In the genomic region with DNA sequence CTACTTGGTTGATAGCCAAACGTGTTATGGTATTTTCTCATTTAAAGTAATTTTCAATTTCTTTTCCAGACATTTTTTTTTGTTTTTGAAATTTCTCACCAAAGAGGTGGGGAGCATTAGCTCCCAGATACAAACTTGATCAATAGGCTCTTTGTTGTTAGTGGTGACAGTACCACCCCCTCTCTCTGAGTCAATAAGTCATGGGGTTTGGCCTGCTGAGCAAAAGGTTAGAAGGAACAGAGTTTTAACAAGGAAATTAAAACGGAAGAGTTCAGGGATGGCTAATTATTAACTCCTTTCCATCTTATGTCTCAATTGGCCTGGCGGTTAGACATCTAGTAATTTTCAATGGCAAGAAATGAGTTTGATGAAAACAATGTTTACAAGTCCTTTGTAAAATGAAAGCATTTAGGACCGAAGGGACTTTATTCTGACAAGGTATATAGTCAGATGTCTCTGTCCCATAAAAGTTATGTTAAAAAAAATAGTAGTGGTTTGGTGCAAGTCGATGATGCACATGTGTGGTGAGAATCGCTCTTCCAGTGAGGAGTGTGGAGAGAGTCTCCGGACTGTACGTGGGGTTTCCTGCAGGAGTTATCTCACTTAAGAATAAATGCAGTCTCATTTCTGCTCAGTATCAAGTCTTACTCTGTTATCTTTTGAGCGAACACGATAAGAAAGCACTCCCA, we compare ENCODE assay signal across 21 mouse cellular contexts. TPM values are rescaled to one million over a fixed set of nuclear protein-coding genes. Genes with fewer than 3 reads are reported as not detected.
DNase-seq lines count a peak whose midpoint lies in the region; ATAC-seq and TF ChIP-seq lines count a peak whose summit lies in the region.
"Had no signal": no experiment of that assay in that cellular context is flagged by ENCODE, and none has a peak within 500 bp of the region (broad histone marks: within the 10 kb centered on the region; RNA-seq: fewer than 3 reads in every experiment).

No protein-coding gene starts in this region.

- ATAC-seq in intestine, postnatal 0 days: peak; percentile 68
- ATAC-seq in megakaryocyte, adult 5-6 weeks (ENCODE audit: poor library complexity, severe bottlenecking): no peak
- ATAC-seq: forebrain, embryonic 16.5 days; hindbrain, embryonic 16.5 days; inflammation-experienced regulatory T-cells, adult 6 months had no signal

- 42% methylated on average over 10 of the region's 10 CpGs for WGBS in intestine, postnatal 0 days

- H3K9ac ChIP-seq in intestine, postnatal 0 days (ENCODE audit: low read depth, low read length): no peak overlapping the region
- H3K9ac ChIP-seq: embryonic facial prominence, embryonic 12.5 days; forebrain, embryonic 12.5 days; heart, embryonic 12.5 days had no signal

- no peak overlapping the region for H3K4me2 ChIP-seq in intestine, postnatal 0 days (replicated peaks; ENCODE audit: low read depth)
- H3K4me2 ChIP-seq: embryonic facial prominence, embryonic 12.5 days; forebrain, embryonic 12.5 days; heart, embryonic 12.5 days had no signal

- peak; percentile 17 for DNase-seq in 3134 (ENCODE audit: extremely low read depth, insufficient read length, low spot score)
- peak; percentile 20 for DNase-seq in embryo, embryonic 10 days (ENCODE audit: low spot score)
- peak; percentile 47 for DNase-seq in fibroblast of lung, adult 2 months (ENCODE audit: low read depth)
- DNase-seq in gastrocnemius, postnatal 36 days: no peak
- DNase-seq in spleen, postnatal 14 days (ENCODE audit: low spot score in 2 of 2): no peak
- DNase-seq: adrenal gland, postnatal 36 days; B cell, adult 2 months; cerebellum, adult 2 months; gastrocnemius, postnatal 10 days; kidney, adult 8-10 months had no signal

- no peaks in the 10 kb centered on the region for H3K4me1 ChIP-seq in intestine, postnatal 0 days (replicated peaks; ENCODE audit: control insufficient read depth, insufficient read depth, low read length)
- H3K4me1 ChIP-seq: embryonic facial prominence, embryonic 12.5 days; forebrain, embryonic 12.5 days; heart, embryonic 12.5 days had no signal

- intact Hi-C loops in gastrocnemius, postnatal 36 days (cut with DNase I): no loop called here

- no peak overlapping the region for H3K27ac ChIP-seq in intestine, postnatal 0 days (ENCODE audit: low read depth, low read length)
- H3K27ac ChIP-seq: embryonic facial prominence, embryonic 12.5 days; forebrain, embryonic 12.5 days; hindbrain, embryonic 10.5 days had no signal

- TF ChIP-seq CTCF in intestine, postnatal 0 days (IDR thresholded peaks at IDR 0.05; ENCODE audit: low read depth): no peak

- H3K4me3 ChIP-seq in intestine, postnatal 0 days (ENCODE audit: low read depth, low read length): no peak overlapping the region
- H3K4me3 ChIP-seq: embryonic facial prominence, embryonic 12.5 days; forebrain, embryonic 12.5 days; heart, embryonic 12.5 days; hindbrain, embryonic 10.5 days had no signal

- H3K9me3 ChIP-seq in intestine, postnatal 0 days (ENCODE audit: control insufficient read depth): no peaks in the 10 kb centered on the region
- H3K9me3 ChIP-seq: embryonic facial prominence, embryonic 12.5 days; forebrain, embryonic 12.5 days; heart, embryonic 12.5 days; hindbrain, embryonic 10.5 days had no signal

- no peaks in the 10 kb centered on the region for H3K27me3 ChIP-seq in intestine, postnatal 0 days (replicated peaks; ENCODE audit: control insufficient read depth, insufficient read depth, low read length)
- H3K27me3 ChIP-seq: embryonic facial prominence, embryonic 12.5 days; forebrain, embryonic 12.5 days; heart, embryonic 12.5 days had no signal

- no peaks in the 10 kb centered on the region for H3K36me3 ChIP-seq in intestine, postnatal 0 days (ENCODE audit: control insufficient read depth, insufficient read depth)
- H3K36me3 ChIP-seq: embryonic facial prominence, embryonic 12.5 days; forebrain, embryonic 12.5 days; heart, embryonic 12.5 days; hindbrain, embryonic 10.5 days had no signal

RNA-seq across cellular contexts. Expression of gene Hcn1, which starts 7.5 kb away (rescaled TPM):
- polyA plus RNA-seq in intestine, postnatal 0 days (2015; fragmentation: Nextera tagmentation; extraction: Ambion mirVana): 0.17 and 0.26 TPM in 2 replicates
- under 1 TPM; 0.03 to 0.05 TPM for total RNA-seq in gastrocnemius, postnatal 36 days (2021)
- total RNA-seq in megakaryocyte, adult 5-6 weeks (2015): not detected in 2 replicates
- not detected in 2 replicates for total RNA-seq in megakaryocyte, adult 5-6 weeks (2017)
- total RNA-seq: granulocyte monocyte progenitor cell, adult 5-6 weeks; MEL had no signal

Comparison
In these comparisons a context has a peak if more than half of its experiments do, and no peak if none do; other contexts are left out.
1. DNase-seq: peak in 3134 (single experiment), embryo, embryonic 10 days (single experiment) and fibroblast of lung, adult 2 months (single experiment); none in gastrocnemius, postnatal 36 days (0 of 2) and spleen, postnatal 14 days (0 of 2).